Mouse (Mus musculus): Measurements from ENCODE around the gene Cyp21a1.
A peak's percentile ranks its signal among the peaks of the same experiment; 100 is the strongest.
"Not testable (repeated sequence)": the region's sequence is repeated elsewhere in the genome, so short reads cannot be mapped to it uniquely, and the experiment has no call there.

Gene Cyp21a1

GRCm38 (mm10) chr17:34804301-34804700 is at the start of gene Cyp21a1:
TSS of gene Cyp21a1 (minus strand) at chr17:34804561.
- DNase-seq = not testable (repeated sequence)

- no peak for DNase-seq
Observed at GRCm38 (mm10) chr17:34853511-34853910, 49.1 kb upstream of the Cyp21a1 start.

DNA sequence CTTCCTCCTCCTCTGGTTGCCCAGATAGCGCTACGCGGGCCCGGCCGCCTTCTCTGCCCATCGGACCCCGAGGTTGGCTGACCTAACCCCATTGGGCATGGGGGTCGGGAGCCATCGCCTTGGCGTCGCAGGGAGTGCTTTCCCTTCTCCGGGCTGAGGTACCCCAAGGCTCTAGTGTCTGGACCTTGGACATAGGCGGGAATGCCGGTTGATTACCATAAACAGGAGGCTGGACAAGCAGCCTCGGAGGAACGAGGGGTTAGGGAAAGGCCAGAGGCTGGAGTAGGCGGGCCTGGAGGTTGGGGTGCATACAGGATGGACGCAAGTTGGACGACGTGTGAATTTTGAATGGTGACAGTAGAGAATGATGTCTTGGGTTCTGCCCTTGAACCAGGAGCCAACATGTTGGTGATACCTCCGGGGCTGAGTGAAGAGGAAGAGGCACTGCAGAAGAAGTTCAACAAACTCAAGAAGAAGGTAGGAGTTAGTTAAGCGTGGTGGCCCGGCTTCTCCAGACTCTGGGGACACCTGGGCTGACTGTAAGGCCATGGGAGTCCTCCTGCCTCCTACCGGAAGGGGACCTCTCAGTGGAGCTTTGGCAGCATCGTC is 46.3 kb upstream of the Cyp21a1 start:
- no peak for DNase-seq

GRCm38 (mm10) chr17:34849722-34850516 is 45.6 kb upstream of the Cyp21a1 start, which contains the start of the genes Skiv2l and Nelfe:
TSS of gene Skiv2l (minus strand) at chr17:34850210.
TSS of gene Nelfe (plus strand) at chr17:34850391.
- DNase-seq = peak; percentile 99

DNA sequence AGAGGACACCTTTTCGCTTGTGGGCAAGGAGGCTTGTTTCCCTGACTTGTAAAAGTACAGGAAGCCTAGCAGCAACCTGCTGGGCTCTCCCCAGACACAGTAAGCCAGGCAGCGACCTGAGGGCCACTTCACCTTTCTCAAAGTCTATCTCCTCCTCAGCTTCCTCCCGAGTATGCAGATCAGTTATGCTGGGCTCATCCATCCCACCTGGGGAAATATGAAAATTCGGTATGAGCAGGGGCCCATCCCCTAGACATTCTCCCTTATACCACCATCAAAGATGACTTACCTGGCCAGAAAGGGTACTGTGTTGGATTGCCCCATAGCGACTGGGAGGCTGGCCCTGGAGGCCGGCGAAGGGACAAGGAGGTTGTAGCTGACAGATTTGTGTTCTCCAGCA is 43.3 kb upstream of the Cyp21a1 start:
- DNase-seq = no peak

DNA sequence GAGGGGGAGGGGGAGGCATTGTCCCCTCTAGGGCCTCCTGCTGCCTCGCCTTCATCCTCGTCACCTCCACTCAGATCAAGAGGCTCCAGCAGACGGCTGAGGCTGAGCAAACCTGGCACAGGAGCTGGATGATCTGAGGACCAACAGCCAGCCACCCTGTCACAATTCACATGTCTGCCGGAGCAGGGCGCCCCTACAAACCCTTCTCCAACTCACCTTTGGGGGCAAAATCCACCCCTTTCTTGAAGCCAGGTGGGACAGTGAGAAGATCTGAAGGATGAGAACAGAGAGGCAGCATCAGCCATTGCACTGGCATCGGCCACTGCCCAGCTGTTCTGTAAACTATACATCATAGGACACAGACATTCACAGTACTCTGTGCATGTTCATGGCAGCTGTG is 42.8 kb upstream of the Cyp21a1 start:
- no peak for DNase-seq

GRCm38 (mm10) chr17:34844884-34845283 is 40.5 kb upstream of the Cyp21a1 start:
- DNase-seq = no peak

GRCm38 (mm10) chr17:34840736-34841307 is 36.5 kb upstream of the Cyp21a1 start:
- no peak for DNase-seq

DNA sequence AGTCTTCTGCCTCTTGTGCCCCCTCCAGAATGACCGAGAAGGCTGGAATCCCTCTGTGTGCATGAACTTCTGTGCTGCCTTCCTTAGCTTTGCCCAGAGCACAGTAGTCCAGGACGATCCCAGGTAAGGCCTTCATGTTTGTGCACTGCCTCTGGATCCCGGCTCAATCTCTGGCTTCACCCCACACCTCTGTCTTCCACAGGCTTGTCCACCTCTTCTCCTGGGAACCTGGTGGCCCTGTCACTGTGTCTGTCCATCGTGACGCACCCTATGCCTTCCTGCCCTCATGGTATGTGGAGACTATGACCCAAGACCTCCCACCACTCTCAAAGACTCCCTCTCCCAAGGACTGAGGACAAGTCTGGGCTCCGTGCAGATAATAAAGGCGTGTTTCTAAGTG is 34.4 kb upstream of the Cyp21a1 start:
- no peak for DNase-seq

- peak; percentile 34 to 46 for DNase-seq
Observed at GRCm38 (mm10) chr17:34837464-34838324, 33.3 kb upstream of the Cyp21a1 start.

- peak; percentile 98 for DNase-seq
Observed at GRCm38 (mm10) chr17:34836856-34837221, 32.5 kb upstream of the Cyp21a1 start, which contains the start of the genes Stk19 and Dxo. TSS of gene Stk19 (minus strand) at chr17:34836945. TSS of gene Dxo (plus strand) at chr17:34837019.

GRCm38 (mm10) chr17:34836155-34836855 is 31.9 kb upstream of the Cyp21a1 start:
- no peak for DNase-seq

GRCm38 (mm10) chr17:34830776-34831175 is 26.4 kb upstream of the Cyp21a1 start:
- not testable (repeated sequence) for DNase-seq

DNA sequence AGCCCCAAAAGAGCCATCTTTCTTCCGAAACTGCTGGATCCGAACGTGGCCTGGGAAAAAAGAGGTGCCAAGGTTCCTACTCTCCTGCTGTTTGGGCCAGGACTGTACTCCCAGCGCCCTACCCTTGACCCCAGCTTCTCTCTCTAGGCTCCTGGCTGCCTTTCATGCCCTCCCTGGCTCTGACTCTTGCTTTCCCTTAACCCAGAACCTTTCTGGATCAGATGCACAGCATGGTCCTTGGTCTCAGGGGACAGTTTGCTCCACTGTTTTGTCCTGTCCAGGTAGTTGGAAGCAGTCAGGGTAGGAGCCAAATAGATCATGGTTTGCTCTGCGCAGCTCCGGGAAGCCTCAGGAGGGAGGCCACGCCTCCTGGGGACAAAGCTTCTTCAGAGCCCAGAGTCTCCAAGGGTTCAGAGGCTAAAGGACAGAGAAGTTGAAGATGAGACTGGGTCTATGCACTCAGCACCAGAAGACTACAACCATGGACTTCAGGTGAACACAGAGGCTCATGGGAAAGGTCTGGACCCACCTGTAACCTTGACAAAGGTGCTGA is 10.5 kb upstream of the Cyp21a1 start:
- no peak for DNase-seq

GRCm38 (mm10) chr17:34813747-34814146 is 9.4 kb upstream of the Cyp21a1 start:
- peak; percentile 60 to 70 for DNase-seq

- DNase-seq = no peak
Observed at GRCm38 (mm10) chr17:34811275-34811674, 6.9 kb upstream of the Cyp21a1 start.

GRCm38 (mm10) chr17:34810811-34811210 is 6.5 kb upstream of the Cyp21a1 start:
- DNase-seq = not testable (repeated sequence)

- DNase-seq = not testable (repeated sequence)
Observed at GRCm38 (mm10) chr17:34810411-34810810, 6.0 kb upstream of the Cyp21a1 start.

DNA sequence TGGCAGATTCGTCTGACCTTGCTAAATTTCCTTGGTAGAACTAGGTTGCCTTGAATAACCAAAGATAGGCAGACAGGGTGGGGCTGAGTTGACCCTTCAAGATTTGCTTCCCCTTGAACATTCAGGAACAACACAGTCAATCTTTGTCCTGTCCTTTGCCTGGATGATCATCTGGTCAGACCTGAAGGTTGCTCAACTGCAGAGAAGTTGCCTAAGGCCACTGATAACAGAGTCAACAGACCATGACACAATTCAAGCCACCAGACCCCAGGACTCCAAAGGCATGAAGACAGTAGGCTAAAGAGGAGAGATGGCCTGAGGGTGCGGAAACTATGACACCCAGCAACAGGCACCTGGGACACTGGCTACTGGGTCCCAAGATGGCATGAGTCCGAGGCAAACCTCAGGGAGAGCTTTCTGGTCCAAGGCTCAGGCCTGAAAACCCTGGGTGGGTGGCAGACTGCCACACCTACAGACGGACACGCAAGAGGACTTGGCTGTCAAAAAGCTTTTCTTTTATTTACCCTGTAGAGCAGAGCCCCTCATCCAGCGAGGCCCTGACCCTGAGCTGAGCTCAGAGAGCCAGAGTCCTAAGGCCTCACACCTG is 4.3 kb upstream of the Cyp21a1 start:
- DNase-seq = peak; percentile 72

DNA sequence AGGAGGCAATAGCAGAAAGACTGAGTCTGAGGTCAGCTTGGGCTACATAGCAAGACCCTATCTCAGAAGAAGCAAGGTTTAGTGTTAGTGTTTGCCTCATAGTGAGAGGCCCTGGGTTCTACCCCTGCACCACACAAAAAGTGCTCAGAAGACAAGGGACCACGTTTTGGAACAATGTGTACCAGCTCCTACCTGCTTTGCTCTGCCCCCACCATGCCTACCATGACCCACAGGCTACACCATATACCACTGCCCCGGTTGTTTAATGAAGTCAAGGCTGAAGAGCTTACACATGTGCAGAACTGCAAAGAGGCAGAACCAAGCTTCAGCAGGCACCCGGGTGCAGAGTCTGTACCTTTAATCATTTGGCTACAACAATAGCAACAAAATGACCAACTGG is 2.8 kb upstream of the Cyp21a1 start:
- no peak for DNase-seq

- peak in 1 of 2 experiments; percentile 25 for DNase-seq
Observed at GRCm38 (mm10) chr17:34804871-34805562, 656 bp upstream of the Cyp21a1 start.

All from cerebellum, postnatal 14 days (tissue).